Mouse (Mus musculus) limb, embryonic 11.5 days (tissue): Measurements from ENCODE around the gene Scgb1c1. TPM values are rescaled to one million over a fixed set of nuclear protein-coding genes. Genes with fewer than 3 reads are reported as not detected.

Experiments used
- polyA plus RNA-seq: library from polyadenylated mRNA; unstranded; fragments of >200 nt; fragmentation: Nextera tagmentation; extraction: Ambion mirVana; gene quantifications from 2 replicates; pipeline ENCODE4 v1.2.1, GENCODE M21; 2014

Gene Scgb1c1
- polyA plus RNA-seq, 1 experiment from 2014 or later = not detected

Other genes with a start within 250 kb of the Scgb1c1 start
- gene Olfr46, start 244.3 kb upstream of the Scgb1c1 start, polyA plus RNA-seq = not detected in 2 replicates
- not detected in 2 replicates for gene Olfr61, start 216.6 kb upstream of the Scgb1c1 start, polyA plus RNA-seq
- gene Olfr53, start 199.1 kb upstream of the Scgb1c1 start, polyA plus RNA-seq = not detected in 2 replicates
- not detected in 2 replicates for gene Olfr539, start 185.6 kb upstream of the Scgb1c1 start, polyA plus RNA-seq
- gene Olfr45, start 163.6 kb upstream of the Scgb1c1 start, polyA plus RNA-seq = 0.09 TPM in 1 of 2 replicates, not detected in the other
- gene Olfr541, start 148.3 kb upstream of the Scgb1c1 start, polyA plus RNA-seq = not detected in 2 replicates
- gene Cyp2e1, start 81.8 kb upstream of the Scgb1c1 start, polyA plus RNA-seq = not detected in 2 replicates
- gene Syce1, start 57.7 kb upstream of the Scgb1c1 start, polyA plus RNA-seq = 0.85 and 1.0 TPM in 2 replicates
- gene Zfp941, start 23.4 kb upstream of the Scgb1c1 start, polyA plus RNA-seq = 2.0 and 3.1 TPM in 2 replicates
- 0.68 and 0.78 TPM in 2 replicates for gene Urah, start 10.5 kb upstream of the Scgb1c1 start, polyA plus RNA-seq
- gene Odf3, start 2.3 kb downstream of the Scgb1c1 start, polyA plus RNA-seq = not detected in 2 replicates
- gene Gm45785, start 10.8 kb downstream of the Scgb1c1 start, polyA plus RNA-seq = not detected in 2 replicates
- 57.2 and 61.4 TPM in 2 replicates for gene Ric8a, start 11.4 kb downstream of the Scgb1c1 start, polyA plus RNA-seq
- 27.9 and 33.6 TPM in 2 replicates for gene Bet1l, start 12.0 kb downstream of the Scgb1c1 start, polyA plus RNA-seq
- gene Psmd13, start 36.4 kb downstream of the Scgb1c1 start, polyA plus RNA-seq = 185 and 243 TPM in 2 replicates
- 21.6 and 23.2 TPM in 2 replicates for gene Sirt3, start 36.8 kb downstream of the Scgb1c1 start, polyA plus RNA-seq
- gene Cox8b, start 54.9 kb downstream of the Scgb1c1 start, polyA plus RNA-seq = 0.88 and 1.0 TPM in 2 replicates
- gene Nlrp6, start 75.4 kb downstream of the Scgb1c1 start, polyA plus RNA-seq = 0.26 TPM in 1 of 2 replicates, not detected in the other
- 13.6 and 16.1 TPM in 2 replicates for gene Pgghg, start 95.8 kb downstream of the Scgb1c1 start, polyA plus RNA-seq
- gene Ifitm5, start 104.7 kb downstream of the Scgb1c1 start, polyA plus RNA-seq = 1.7 and 1.9 TPM in 2 replicates
- not detected in 2 replicates for gene Gm45717, start 110.4 kb downstream of the Scgb1c1 start, polyA plus RNA-seq
- 853 and 900 TPM in 2 replicates for gene Ifitm2, start 110.4 kb downstream of the Scgb1c1 start, polyA plus RNA-seq
- 63.9 and 68.3 TPM in 2 replicates for gene Ifitm1, start 121.7 kb downstream of the Scgb1c1 start, polyA plus RNA-seq
- 45.3 and 50.4 TPM in 2 replicates for gene Ifitm3, start 165.2 kb downstream of the Scgb1c1 start, polyA plus RNA-seq
- not detected in 2 replicates for gene Ifitm6, start 172.4 kb downstream of the Scgb1c1 start, polyA plus RNA-seq
- gene Gm17387, start 183.6 kb downstream of the Scgb1c1 start, polyA plus RNA-seq = not detected in 2 replicates
- gene B4galnt4, start 215.6 kb downstream of the Scgb1c1 start, polyA plus RNA-seq = 19.1 and 20.0 TPM in 2 replicates
- gene Pkp3, start 232.7 kb downstream of the Scgb1c1 start, polyA plus RNA-seq = 3.3 and 3.9 TPM in 2 replicates